Comparison of ENCODE assay signal across 21 mouse cellular contexts in the genomic region with DNA sequence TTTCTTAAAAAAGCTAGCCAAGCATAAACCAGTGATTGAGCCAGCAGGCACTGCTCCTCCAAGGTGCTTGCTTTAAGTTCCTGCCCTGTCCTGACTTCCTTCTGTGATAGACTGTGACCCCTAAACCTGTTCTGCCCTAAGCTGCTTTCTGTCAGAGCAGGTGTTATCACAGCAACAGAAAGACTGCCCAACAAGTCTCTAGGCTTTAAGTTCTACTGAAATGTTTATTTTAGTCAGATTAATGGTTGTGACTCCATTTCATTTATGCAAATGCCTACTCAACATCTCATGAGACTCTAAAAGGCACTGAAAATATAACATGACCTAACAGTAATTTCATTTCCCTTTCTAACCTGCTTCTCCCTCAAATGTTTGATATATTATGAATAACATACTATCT.
"Had no signal": no experiment of that assay in that cellular context is flagged by ENCODE, and none has a peak within 500 bp of the region (broad histone marks: within the 10 kb centered on the region; RNA-seq: fewer than 3 reads in every experiment).

No protein-coding gene starts in this region.

- DNase-seq: gastrocnemius, adult 2 months; gastrocnemius, postnatal 10 days; gastrocnemius, postnatal 25 days; heart, adult 18-20 months; heart, postnatal 10 days; heart, postnatal 4 days; kidney, adult 18-20 months; kidney, adult 8-10 months; kidney, postnatal 14 days; kidney, postnatal 36 days; layer of hippocampus, adult 9-11 months; layer of hippocampus, postnatal 36 days; left cerebral cortex, postnatal 4 days had no signal

- H3K36me3 ChIP-seq: heart, embryonic 10.5 days; heart, embryonic 12.5 days; hindbrain, embryonic 10.5 days; hindbrain, embryonic 12.5 days; intestine, embryonic 15.5 days; limb, embryonic 13.5 days; limb, embryonic 15.5 days; liver, embryonic 12.5 days had no signal

- H3K27me3 ChIP-seq: heart, embryonic 12.5 days; hindbrain, embryonic 12.5 days; intestine, embryonic 15.5 days; limb, embryonic 13.5 days; limb, embryonic 15.5 days; liver, embryonic 12.5 days had no signal
